Mouse (Mus musculus) 416B (cell line): ENCODE results near the gene Lsm7.

Experiments used
- DNase-seq: peaks from one replicate; pipeline ENCODE4 v3.0.0; 2011; ENCODE audit warnings: low read depth

Lsm7 gene

GRCm38 (mm10) chr10:80854913-80855748 lies at the start of gene Lsm7, which contains the start of gene Sppl2b:
Lsm7 (minus strand) TSS chr10:80855209.
Sppl2b (plus strand) TSS chr10:80855275.
- DNase-seq = peak; percentile 94

GRCm38 (mm10) chr10:80904709-80905108 lies 49.7 kb upstream of the Lsm7 start:
- no peak for DNase-seq

GRCm38 (mm10) chr10:80904004-80904693 lies 49.1 kb upstream of the Lsm7 start:
- no peak for DNase-seq

- no peak for DNase-seq
Measured at GRCm38 (mm10) chr10:80903282-80903681, 48.3 kb upstream of the Lsm7 start.

GRCm38 (mm10) chr10:80902273-80902940 lies 47.4 kb upstream of the Lsm7 start:
- DNase-seq = no peak

GRCm38 (mm10) chr10:80901409-80902272 lies 46.6 kb upstream of the Lsm7 start:
- DNase-seq = no peak

GRCm38 (mm10) chr10:80900318-80901247 lies 45.6 kb upstream of the Lsm7 start, which contains the start of gene Timm13:
Timm13 (minus strand) TSS chr10:80900969.
- DNase-seq = peak; percentile 100

GRCm38 (mm10) chr10:80899591-80900317 lies 44.7 kb upstream of the Lsm7 start:
- no peak for DNase-seq

GRCm38 (mm10) chr10:80899074-80899473 lies 44.1 kb upstream of the Lsm7 start:
- DNase-seq = no peak

- DNase-seq = no peak
Measured at GRCm38 (mm10) chr10:80897861-80898510, 43.0 kb upstream of the Lsm7 start.

GRCm38 (mm10) chr10:80896581-80897485 lies 41.8 kb upstream of the Lsm7 start:
- DNase-seq = no peak

- DNase-seq = no peak
Measured at GRCm38 (mm10) chr10:80895697-80896096, 40.7 kb upstream of the Lsm7 start.

GRCm38 (mm10) chr10:80895100-80895499 lies 40.1 kb upstream of the Lsm7 start:
- DNase-seq = no peak

GRCm38 (mm10) chr10:80887181-80887580 lies 32.2 kb upstream of the Lsm7 start:
- DNase-seq = no peak

- peak; percentile 79 for DNase-seq
Measured at GRCm38 (mm10) chr10:80881301-80881700, 26.3 kb upstream of the Lsm7 start.

GRCm38 (mm10) chr10:80880901-80881300 lies 25.9 kb upstream of the Lsm7 start:
- peak; percentile 50 for DNase-seq

GRCm38 (mm10) chr10:80880131-80880641 lies 25.2 kb upstream of the Lsm7 start:
- DNase-seq = peak; percentile 81

GRCm38 (mm10) chr10:80876594-80876993 lies 21.6 kb upstream of the Lsm7 start:
- DNase-seq = no peak
